Mouse (Mus musculus) Patski (cell line): ENCODE data around the gene Krtap5-4. TPM values are rescaled to one million over a fixed set of nuclear protein-coding genes. Genes with fewer than 3 reads are reported as not detected.
"Not testable (repeated sequence)": the region's sequence is repeated elsewhere in the genome, so short reads cannot be mapped to it uniquely, and the experiment has no call there.

Experiments
- ATAC-seq: fragments of 100-300 bp; one replicate; pipeline ENCODE4 v1.8.0; 2021
- CTCF ChIA-PET: fragments of 350-600 bp; sonication (Branson Sonifier 250); formaldehyde crosslinking; loops from one replicate; lab custom pipeline; 2022; ENCODE audit warnings: inconsistent platforms; lab: Charles Lee
- POLR2A ChIA-PET: fragments of 350-600 bp; sonication (Branson Sonifier 250); formaldehyde crosslinking; loops from one replicate; lab custom pipeline; 2022; ENCODE audit warnings: antibody characterized with exemption, inconsistent platforms; lab: Charles Lee
- DNase-seq: peaks from one replicate; pipeline ENCODE4 v3.0.0-alpha.2; 2011; ENCODE audit warnings: low read depth, low spot score
- H3K27me3 ChIP-seq: fragments of 371-371 bp; one replicate; pipeline ENCODE4 v1.5.1; 2021
- CTCF ChIP-seq: fragments of 100-300 bp; IDR thresholded peaks from one replicate; pipeline ENCODE4 v1.5.1; 2021
- in situ Hi-C: fragments of 300-500 bp; cut with MboI; formaldehyde crosslinking; loops from 3 replicates; pipeline ENCODE4 v1.11.1; 2018; ENCODE audit warnings: low pct_unique_long_range_greater_than_20kb, mixed read lengths
- polyA plus RNA-seq: library from polyadenylated mRNA; unstranded; gene quantifications from one replicate; pipeline ENCODE4 v1.2.3, GENCODE M21; 2021

Krtap5-4 gene
- polyA plus RNA-seq, 1 experiment from 2014 or later = not detected

GRCm38 (mm10) chr7:142322641-142323040 is 19.3 kb downstream of the Krtap5-4 start:
- no peak for DNase-seq
- ChIA-PET CTCF (no interaction called here), POLR2A (no interaction called here)
- no peaks in the 10 kb centered on the region for H3K27me3 ChIP-seq
- ATAC-seq = no peak
- no peak for TF ChIP-seq CTCF
- in situ Hi-C loops = no loop called here

DNA sequence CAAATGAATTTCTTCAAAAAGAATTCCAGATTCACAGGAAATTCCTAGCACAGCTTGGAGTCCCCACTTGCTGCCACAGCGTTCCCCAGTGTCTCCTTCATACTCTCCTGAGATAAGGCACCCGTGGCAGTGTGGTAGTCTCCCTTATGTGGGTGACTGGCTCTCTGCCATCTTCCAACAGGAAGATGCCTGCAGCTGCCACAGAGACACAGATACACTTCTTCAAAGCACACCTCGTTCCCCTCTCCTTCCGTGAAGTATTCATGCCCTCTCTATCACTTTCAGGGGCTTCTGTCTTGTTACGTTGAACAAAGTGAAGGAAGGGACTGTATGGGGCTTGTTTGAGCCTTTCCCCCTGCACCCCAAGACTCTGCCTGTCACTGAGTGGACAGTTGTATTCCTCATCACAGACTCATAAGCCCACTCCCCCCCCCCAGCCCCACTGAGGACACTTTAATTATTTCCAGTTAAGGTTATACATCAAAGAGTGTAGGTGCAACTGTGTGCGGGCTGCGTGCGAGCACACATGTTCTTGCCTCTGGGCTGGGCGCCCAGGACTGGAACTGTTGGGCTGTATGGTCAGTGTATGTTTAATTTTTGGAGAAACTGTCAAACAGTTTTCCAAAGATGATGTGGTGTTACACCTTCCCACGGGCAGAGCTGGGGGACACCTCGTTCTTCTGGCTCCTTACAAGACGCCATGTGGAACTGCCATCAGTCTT is 20.2 kb downstream of the Krtap5-4 start:
- ChIA-PET CTCF (no interaction called here), POLR2A (no interaction called here)
- DNase-seq (no peak), ATAC-seq (no peak)
- in situ Hi-C loops = no loop called here
- no peaks in the 10 kb centered on the region for H3K27me3 ChIP-seq
- TF ChIP-seq CTCF = no peak

DNA sequence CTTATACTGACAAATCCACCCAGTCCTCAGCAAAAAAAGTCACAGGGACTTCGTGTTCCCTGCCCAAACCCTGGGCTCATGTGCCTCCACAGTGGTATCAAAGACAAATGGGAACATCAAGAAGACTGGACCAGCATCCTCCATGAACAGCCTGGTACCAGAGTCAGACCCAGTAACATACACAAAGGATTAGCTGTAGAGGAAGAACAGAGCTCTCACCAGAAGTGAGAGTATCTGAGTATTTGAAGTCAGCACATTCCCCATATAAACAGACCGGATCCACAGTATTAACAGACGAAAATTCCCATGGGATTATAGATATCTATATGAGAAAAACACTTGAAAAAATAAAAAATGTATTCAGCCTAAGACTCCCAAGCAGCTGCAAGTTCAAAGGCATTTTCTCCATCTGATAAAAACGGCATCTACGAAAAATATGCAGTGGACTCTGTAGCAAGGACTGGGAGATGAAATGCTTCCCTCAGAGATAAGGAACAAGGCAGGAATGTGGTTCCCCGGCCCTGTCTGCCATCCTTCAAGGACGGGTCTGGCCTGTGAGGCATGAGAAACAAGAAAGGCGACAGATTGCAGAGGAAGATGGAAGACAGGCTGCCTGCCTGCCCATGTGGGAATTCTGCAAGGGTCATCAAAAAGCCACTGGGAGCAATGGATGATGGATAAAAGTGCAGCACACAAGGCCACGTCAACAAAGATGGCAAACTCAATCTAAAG is 23.5 kb downstream of the Krtap5-4 start:
- DNase-seq (no peak), ATAC-seq (no peak)
- CTCF ChIA-PET = no interaction called here
- in situ Hi-C loops = no loop called here
- TF ChIP-seq CTCF = no peak
- POLR2A ChIA-PET = no interaction called here
- H3K27me3 ChIP-seq = no peaks in the 10 kb centered on the region

DNA sequence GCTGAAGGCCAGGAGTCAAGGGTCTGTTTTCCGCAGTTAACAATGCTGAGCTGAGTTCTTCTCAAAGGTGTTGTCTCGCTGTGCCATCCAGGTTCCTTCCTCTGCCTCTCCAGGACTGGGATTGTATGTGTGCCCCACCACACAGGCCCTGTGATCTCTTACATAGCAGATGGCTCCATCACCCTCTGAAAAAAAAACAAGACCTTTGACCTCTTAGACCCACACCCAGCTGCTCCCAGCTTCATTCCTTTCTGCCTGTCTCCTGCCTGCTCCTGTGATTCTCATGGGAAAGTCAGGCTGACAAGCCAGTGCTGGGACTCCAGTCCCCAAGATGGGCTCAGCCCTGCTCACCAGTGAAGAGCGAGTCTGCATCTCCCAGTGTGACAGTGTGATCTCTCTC is 25.2 kb downstream of the Krtap5-4 start:
- no peak for TF ChIP-seq CTCF
- in situ Hi-C loops = no loop called here
- ChIA-PET POLR2A (interaction anchor here (0.5 kb wide), 1 partner anchor 33 kb away, joined by 5 read pairs; no protein-coding TSS in a partner anchor), CTCF (no interaction called here)
- ATAC-seq (no peak), DNase-seq (no peak)
- H3K27me3 ChIP-seq = no peaks in the 10 kb centered on the region

DNA sequence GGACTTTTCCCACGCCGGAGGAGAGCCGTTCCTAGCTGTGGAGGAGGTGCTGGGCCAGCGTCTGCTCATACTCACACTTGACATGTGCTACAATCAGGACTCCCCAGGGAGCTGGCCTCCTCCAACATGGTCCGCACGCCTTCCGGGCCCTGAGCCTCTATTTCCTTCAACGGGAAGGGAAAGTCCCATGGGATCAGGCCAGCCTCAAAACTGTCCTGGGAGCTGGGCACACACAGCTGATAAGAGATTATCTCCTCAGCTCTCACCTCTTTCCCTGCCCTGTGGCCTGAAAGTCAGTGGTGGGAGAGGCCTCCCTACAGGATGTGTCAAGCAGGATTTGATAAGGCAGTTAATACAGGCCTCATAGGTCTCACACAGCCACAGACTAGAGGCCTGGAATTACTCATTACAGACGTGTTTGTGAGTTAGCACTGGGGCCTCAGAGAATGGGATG is 26.9 kb downstream of the Krtap5-4 start:
- in situ Hi-C loops = no loop called here
- no peak for ATAC-seq
- TF ChIP-seq CTCF = no peak
- POLR2A ChIA-PET = no interaction called here
- no peaks in the 10 kb centered on the region for H3K27me3 ChIP-seq
- DNase-seq = no peak
- CTCF ChIA-PET = interaction anchor here (1.3 kb wide), 1 partner anchor 250 kb away, joined by 4 read pairs; no protein-coding TSS in a partner anchor

DNA sequence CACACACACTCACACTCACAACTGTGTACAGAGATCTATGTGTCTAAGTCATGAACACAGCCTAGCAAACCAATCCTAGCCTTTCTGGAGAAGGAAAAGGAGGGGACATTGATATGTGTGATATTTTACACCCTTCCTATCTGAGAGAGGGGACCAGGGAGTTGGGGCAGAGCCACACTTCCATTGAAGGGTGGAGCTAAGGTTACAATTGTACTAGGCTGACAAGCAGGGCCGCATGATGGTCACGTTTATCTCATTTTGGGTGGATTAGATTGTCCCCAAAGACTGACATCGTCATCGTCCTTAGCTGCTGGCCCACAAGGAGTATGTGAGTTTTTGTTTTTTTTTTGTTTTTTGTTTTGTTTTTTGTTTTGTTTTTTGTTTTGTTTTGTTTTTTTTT is 27.9 kb downstream of the Krtap5-4 start:
- ATAC-seq (no peak), DNase-seq (no peak)
- POLR2A ChIA-PET = no interaction called here
- no peaks in the 10 kb centered on the region for H3K27me3 ChIP-seq
- TF ChIP-seq CTCF = no peak
- in situ Hi-C loops = no loop called here
- CTCF ChIA-PET = no interaction called here

GRCm38 (mm10) chr7:142332741-142333140 is 29.4 kb downstream of the Krtap5-4 start:
- ATAC-seq, DNase-seq, H3K27me3 ChIP-seq, POLR2A ChIA-PET, in situ Hi-C loops: not testable (repeated sequence)
- CTCF ChIA-PET = interaction anchor here (2.5 to 4.6 kb wide), 2 partner anchors 15 to 106 kb away, joined by 20 to 57 read pairs; partner anchors contain the start of gene Tnni2

DNA sequence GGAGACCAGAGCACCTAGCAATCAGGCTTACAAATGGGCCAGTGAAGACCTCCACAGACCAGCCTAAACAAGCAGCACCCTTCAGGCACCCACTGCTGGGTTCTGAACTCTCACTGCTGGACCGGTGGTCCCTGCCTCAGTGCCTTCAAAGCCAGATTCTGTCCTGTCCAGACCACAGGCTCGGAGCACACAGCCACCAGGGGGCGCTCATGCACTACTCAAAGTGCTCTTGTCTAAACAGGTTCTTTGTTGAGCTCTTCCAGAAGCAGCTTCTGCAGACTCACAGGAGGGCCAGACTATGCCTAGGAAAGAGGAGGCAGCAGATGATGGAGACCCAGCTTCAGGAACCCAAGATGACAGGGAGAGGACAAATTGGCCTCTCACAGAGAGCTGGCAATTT is 30.9 kb downstream of the Krtap5-4 start:
- ATAC-seq = no peak
- in situ Hi-C loops = no loop called here
- ChIA-PET CTCF (interaction anchor here (0.5 to 4.6 kb wide), 27 partner anchors 16 to 339 kb away, joined by 3 to 57 read pairs (median 4); partner anchors contain the start of gene Tnni2), POLR2A (interaction anchor here (0.5 to 1.1 kb wide), 3 partner anchors 26 to 160 kb away, joined by 3 to 6 read pairs (median 4); no protein-coding TSS in a partner anchor)
- no peaks in the 10 kb centered on the region for H3K27me3 ChIP-seq
- TF ChIP-seq CTCF = peak; percentile 94
- no peak for DNase-seq

- POLR2A ChIA-PET = no interaction called here
- no peak for ATAC-seq
- DNase-seq = no peak
Observed at GRCm38 (mm10) chr7:142335151-142335550, 31.8 kb downstream of the Krtap5-4 start.

DNA sequence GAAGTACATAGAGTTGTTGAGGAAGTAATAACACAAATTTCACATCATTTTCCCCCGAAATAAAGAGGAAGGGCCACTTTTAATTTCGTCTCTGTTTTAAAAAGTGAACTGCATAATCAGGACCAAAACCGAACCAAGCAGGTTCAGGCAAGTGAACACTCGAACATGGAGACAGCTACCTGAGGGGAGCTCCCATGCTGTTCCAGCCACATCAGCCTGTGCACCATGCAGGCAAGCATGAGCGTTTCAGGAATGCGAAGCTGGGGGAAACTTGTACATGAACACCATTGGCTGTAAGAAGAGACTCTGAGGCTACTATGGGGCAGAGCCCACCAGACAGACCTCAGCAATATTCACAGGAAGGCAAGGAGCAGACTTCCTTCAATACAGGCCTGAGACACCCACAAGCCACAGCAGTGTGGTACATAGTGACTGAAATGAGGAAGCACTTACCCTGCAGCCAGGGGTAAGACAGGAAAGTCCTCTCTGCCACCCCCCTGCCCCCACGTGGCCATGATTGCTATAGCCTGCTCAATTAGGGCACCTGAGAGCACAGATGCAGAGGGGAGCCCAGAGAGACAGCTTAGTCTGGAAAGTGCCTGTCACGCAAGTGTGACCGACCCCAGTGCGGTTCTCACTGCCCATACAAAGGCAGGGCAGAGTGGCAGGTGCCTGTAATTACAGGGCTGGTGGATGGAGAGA is 37.1 kb downstream of the Krtap5-4 start:
- ChIA-PET CTCF (interaction anchor here (2.6 kb wide), 1 partner anchor 10 kb away, joined by 10 read pairs; no protein-coding TSS in a partner anchor), POLR2A (no interaction called here)
- in situ Hi-C loops = no loop called here
- TF ChIP-seq CTCF = no peak
- ATAC-seq = no peak
- no peak for DNase-seq
- H3K27me3 ChIP-seq = no peaks in the 10 kb centered on the region

More at GRCm38 (mm10) chr7:142335151-142335550, 31.8 kb downstream of the Krtap5-4 start:
- TF ChIP-seq CTCF = no peak
- H3K27me3 ChIP-seq = no peaks in the 10 kb centered on the region
- CTCF ChIA-PET = interaction anchor here (0.8 to 4.6 kb wide), 11 partner anchors 16 to 246 kb away, joined by 3 to 57 read pairs (median 6); partner anchors contain the start of gene Tnni2
- in situ Hi-C loops = loop anchor here (5.0 kb wide), 3 partner anchors 102 to 342 kb away; partner anchors contain the start of gene Tnnt3
